ENCODE assay signal across 8 mouse cellular contexts in genomic region chr6:86849692-86850445, GRCm38 (mm10). TPM values are rescaled to one million over a fixed set of nuclear protein-coding genes. Genes with fewer than 3 reads are reported as not detected.
DNase-seq lines count a peak whose midpoint lies in the region; ATAC-seq and TF ChIP-seq lines count a peak whose summit lies in the region.

No protein-coding gene starts in this region.

- H3K4me3 ChIP-seq in G1E (ENCODE audit: low read depth, low read length) = peak overlapping the region; percentile 85
- peak overlapping the region; percentile 72 for H3K4me3 ChIP-seq in heart, embryonic 13.5 days

- H3K9me3 ChIP-seq in G1E (replicated peaks) = no peaks in the 10 kb centered on the region
- no peaks in the 10 kb centered on the region for H3K9me3 ChIP-seq in heart, embryonic 13.5 days

- H3K27ac ChIP-seq in heart, embryonic 13.5 days (replicated peaks) = peak overlapping the region; percentile 99

- peaks cover 27% of the 10 kb centered on the region for H3K36me3 ChIP-seq in G1E (replicated peaks)
- no peaks in the 10 kb centered on the region; the same call in 1 of the 2 replicates for H3K36me3 ChIP-seq in heart, embryonic 13.5 days
- H3K36me3 ChIP-seq in splenic B cell, adult 2 months (ENCODE audit: control insufficient read depth, insufficient read depth, low read length, poor library complexity, severe bottlenecking) = no peaks in the 10 kb centered on the region

- no peak for ATAC-seq in CD4-positive, CD25-positive, alpha-beta regulatory T cell, adult 4 months
- ATAC-seq in G1E (ENCODE audit: extremely low read depth, insufficient number of reproducible peaks, low FRiP score, poor library complexity, severe bottlenecking) = no peak
- peak; percentile 37; the same call in 1 of the 2 replicates for ATAC-seq in heart, embryonic 13.5 days (ENCODE audit: extremely low read depth, insufficient number of reproducible peaks, low FRiP score, low TSS enrichment)

- no peak for TF ChIP-seq CTCF in G1E (IDR thresholded peaks at IDR 0.05; ENCODE audit: low read depth, low read length)

- peak overlapping the region; percentile 95 for H3K9ac ChIP-seq in heart, embryonic 13.5 days

- H3K27me3 ChIP-seq in G1E (ENCODE audit: insufficient read depth, low read length) = no peaks in the 10 kb centered on the region
- no peaks in the 10 kb centered on the region for H3K27me3 ChIP-seq in heart, embryonic 13.5 days (replicated peaks)
- H3K27me3 ChIP-seq in splenic B cell, adult 2 months (ENCODE audit: control insufficient read depth, insufficient read depth, low read length, poor library complexity, severe bottlenecking) = no peaks in the 10 kb centered on the region

- peak; percentile 41 for DNase-seq in CD4-positive, CD25-positive, alpha-beta regulatory T cell, adult 2 months (ENCODE audit: low read depth, low spot score)
- peak; percentile 56 for DNase-seq in G1E (ENCODE audit: low spot score)
- peak; percentile 14 for DNase-seq in embryo, embryonic 11.5 days (ENCODE audit: low read depth, low spot score)
- peak; percentile 58 to 68 for DNase-seq in kidney, postnatal 25 days
- DNase-seq in lung, postnatal 36 days = peak; percentile 50
- peak; percentile 13 for DNase-seq in splenic B cell, adult 2 months (ENCODE audit: low read depth, low spot score)

- peak overlapping the region; percentile 84 for H3K4me2 ChIP-seq in heart, embryonic 13.5 days

- under 1% methylated on average over 36 of the region's 36 CpGs for WGBS in heart, embryonic 13.5 days

- peaks cover 65% of the 10 kb centered on the region for H3K4me1 ChIP-seq in G1E (ENCODE audit: insufficient read depth, low read depth, low read length)
- peaks cover 57% of the 10 kb centered on the region for H3K4me1 ChIP-seq in heart, embryonic 13.5 days

RNA-seq across cellular contexts. Expression of gene Aak1, which starts 0.6 kb away (rescaled TPM):
- polyA plus RNA-seq in CD4-positive, CD25-positive, alpha-beta regulatory T cell, adult 4 months (2017; shearing (Covaris generic)) = 10 to 100 TPM; 22.8 to 29.2 TPM
- total RNA-seq in G1E (2014; fragmentation: Nextera tagmentation) (181 and 183 TPM in 2 replicates), G1E (2017) (14.6 and 15.8 TPM in 2 replicates)
- polyA plus RNA-seq in G1E (2012) = 36.3 and 41.0 TPM in 2 replicates
- 16.1 and 18.2 TPM in 2 replicates for polyA plus RNA-seq in heart, embryonic 13.5 days (2015; fragmentation: Nextera tagmentation; extraction: Ambion mirVana)

RNA-seq across cellular contexts. Expression of gene Anxa4, which starts 56.5 kb away (rescaled TPM):
- 10 to 100 TPM; 22.6 to 24.4 TPM for polyA plus RNA-seq in CD4-positive, CD25-positive, alpha-beta regulatory T cell, adult 4 months (2017; shearing (Covaris generic))
- total RNA-seq in G1E (2014; fragmentation: Nextera tagmentation) (0.68 and 3.5 TPM in 2 replicates), G1E (2017) (12.0 and 15.6 TPM in 2 replicates)
- 1.0 TPM in 2 replicates for polyA plus RNA-seq in G1E (2012)
- polyA plus RNA-seq in heart, embryonic 13.5 days (2015; fragmentation: Nextera tagmentation; extraction: Ambion mirVana) = 20.1 and 24.2 TPM in 2 replicates

Comparison
In these comparisons a context has a peak if more than half of its experiments do, and no peak if none do; other contexts are left out.
1. DNase-seq: peak in every context shown above with its lines; median percentile 63 in kidney, postnatal 25 days; 56 in G1E; 50 in lung, postnatal 36 days; 41 in CD4-positive, CD25-positive, alpha-beta regulatory T cell, adult 2 months; 14 in embryo, embryonic 11.5 days; 13 in splenic B cell, adult 2 months.
2. RNA of gene Anxa4, which starts 56.5 kb away (polyA plus RNA-seq): 22.6 to 24.4 TPM in CD4-positive, CD25-positive, alpha-beta regulatory T cell, adult 4 months and 20.1 to 24.2 TPM in heart, embryonic 13.5 days; 1.0 TPM in G1E; every median in the first group is over 10 times any median in the second.